Mouse (Mus musculus): Measurements from ENCODE around the gene Ripor1. TPM values are rescaled to one million over a fixed set of nuclear protein-coding genes. Genes with fewer than 3 reads are reported as not detected.
A peak's percentile ranks its signal among the peaks of the same experiment; 100 is the strongest.

Ripor1 gene
- total RNA-seq, 2 experiments from 2014 or later: 81.0 to 81.3 TPM

DNA sequence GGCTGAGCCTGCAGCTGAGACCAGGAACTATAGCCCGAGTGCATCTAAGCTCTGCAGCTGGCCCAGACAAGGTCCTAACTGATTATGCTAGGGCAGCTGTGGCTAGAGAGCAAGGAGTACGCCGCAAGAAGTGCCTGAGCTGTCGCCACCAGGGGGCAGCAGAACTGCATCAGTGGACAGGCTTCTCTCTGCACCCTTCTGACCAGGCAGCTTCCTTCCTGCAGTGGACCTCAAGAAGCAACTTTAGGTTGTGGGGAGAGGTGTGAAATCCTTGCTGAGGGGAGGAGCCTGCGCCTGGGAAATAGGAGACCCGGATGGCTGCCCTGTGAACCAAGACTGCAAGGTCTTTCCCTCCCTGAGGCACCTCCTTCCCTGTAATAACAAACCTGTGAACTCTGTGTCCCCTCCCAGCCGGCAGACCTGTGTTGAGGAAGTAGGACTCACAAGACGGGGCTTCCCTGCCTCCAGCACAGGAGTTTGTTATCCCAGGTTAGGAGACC lies 17.4 kb downstream of the Ripor1 start:
- DNase-seq (ENCODE audit: low spot score in 2 of 2): peak; percentile 96 to 97
- intact Hi-C loops (cut with DNase I): loop anchor here (2.0 to 5.0 kb wide), 2 partner anchors 14 to 75 kb away; partner anchors contain the start of genes Agrp and Ctcf

- intact Hi-C loops (cut with DNase I): loop anchor here (2.0 to 5.0 kb wide), 2 partner anchors 14 to 74 kb away; partner anchors contain the start of genes Agrp and Ctcf
- no peak for DNase-seq (ENCODE audit: low spot score in 2 of 2)
Observed at GRCm38 (mm10) chr8:105623118-105623517, 18.1 kb downstream of the Ripor1 start.

GRCm38 (mm10) chr8:105623679-105624245 lies 18.7 kb downstream of the Ripor1 start:
- intact Hi-C loops (cut with DNase I): loop anchor here (2.0 to 5.0 kb wide), 2 partner anchors 13 to 74 kb away; partner anchors contain the start of genes Agrp and Ctcf
- no peak for DNase-seq (ENCODE audit: low spot score in 2 of 2)

DNA sequence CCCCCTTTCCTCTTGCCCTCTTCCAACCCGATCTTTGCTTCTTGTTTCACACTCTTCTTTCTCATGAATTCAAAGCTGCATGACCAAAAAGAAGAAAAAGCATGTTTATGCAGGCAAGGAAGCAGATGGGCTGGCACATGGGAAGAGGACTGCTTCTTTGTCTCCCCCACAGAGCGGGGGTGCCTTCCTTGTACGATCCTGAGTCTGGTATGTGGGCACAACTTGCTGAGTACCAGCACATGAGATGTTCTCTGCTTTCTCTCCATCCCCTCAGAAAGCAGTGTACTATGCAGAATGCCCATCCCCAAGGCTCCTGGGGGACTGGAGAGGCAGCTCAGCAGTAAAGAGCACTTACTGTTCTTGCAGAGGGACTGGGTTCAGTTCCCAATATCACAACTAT lies 19.3 kb downstream of the Ripor1 start:
- intact Hi-C loops (cut with DNase I): loop anchor here (5.0 kb wide), 1 partner anchor 73 kb away; no protein-coding TSS in a partner anchor
- peak; percentile 77 to 89 for DNase-seq (ENCODE audit: low spot score in 2 of 2)

GRCm38 (mm10) chr8:105624831-105625230 lies 19.8 kb downstream of the Ripor1 start:
- DNase-seq (ENCODE audit: low spot score in 2 of 2): no peak
- intact Hi-C loops (cut with DNase I): loop anchor here (5.0 kb wide), 1 partner anchor 72 kb away; no protein-coding TSS in a partner anchor

DNA sequence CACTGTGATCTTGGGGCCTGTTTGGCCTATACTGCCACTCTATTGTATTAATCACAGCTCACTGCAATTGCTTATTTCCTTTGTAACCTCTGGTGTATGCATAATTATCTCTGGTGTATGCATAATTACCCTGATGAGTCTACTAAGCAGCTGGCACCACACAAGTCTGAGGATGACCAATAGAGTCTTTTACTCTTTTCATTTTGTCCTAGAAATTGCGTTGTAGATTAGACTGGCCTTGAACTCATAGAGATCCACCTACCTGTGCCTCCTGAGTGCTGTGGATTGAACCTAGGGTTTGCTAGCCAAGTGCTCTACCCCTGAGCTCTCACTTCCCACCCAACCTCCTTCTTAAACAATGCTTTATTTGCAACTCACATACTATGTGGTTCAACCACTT lies 21.0 kb downstream of the Ripor1 start:
- DNase-seq (ENCODE audit: low spot score in 2 of 2): no peak
- intact Hi-C loops (cut with DNase I): no loop called here

DNA sequence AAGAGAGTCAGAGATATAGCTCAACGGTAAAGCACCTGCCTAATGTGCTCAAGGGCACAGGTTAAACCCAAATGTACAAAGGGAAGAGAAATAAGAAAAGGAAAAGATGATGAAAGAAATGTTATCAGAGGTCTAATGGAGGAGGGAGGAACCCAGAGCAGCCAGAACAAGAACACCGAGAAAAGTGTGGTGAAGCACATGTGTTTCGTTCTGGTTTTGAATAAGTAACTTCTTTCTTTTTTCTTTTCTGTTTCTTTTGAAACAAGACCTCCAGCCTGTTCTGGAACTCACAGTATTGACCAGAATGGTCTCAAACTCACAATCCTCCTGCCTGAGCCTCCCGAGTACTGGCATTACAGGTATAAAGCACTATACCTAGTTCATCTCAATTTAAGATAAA lies 24.3 kb downstream of the Ripor1 start:
- intact Hi-C loops (cut with DNase I): no loop called here
- DNase-seq (ENCODE audit: low spot score in 2 of 2): no peak

- no peak for DNase-seq (ENCODE audit: low spot score in 2 of 2)
- intact Hi-C loops (cut with DNase I): loop anchor here (5.0 kb wide), 1 partner anchor 57 kb away; no protein-coding TSS in a partner anchor
Observed at GRCm38 (mm10) chr8:105634771-105635458, 29.9 kb downstream of the Ripor1 start.

- intact Hi-C loops (cut with DNase I): loop anchor here (5.0 kb wide), 1 partner anchor 57 kb away; no protein-coding TSS in a partner anchor
- DNase-seq (ENCODE audit: low spot score in 2 of 2): no peak
Observed at GRCm38 (mm10) chr8:105635481-105635880, 30.4 kb downstream of the Ripor1 start.

- intact Hi-C loops (cut with DNase I): loop anchor here (2.0 to 5.0 kb wide), 2 partner anchors 13 to 56 kb away; no protein-coding TSS in a partner anchor
Observed at GRCm38 (mm10) chr8:105636018-105636962, 31.2 kb downstream of the Ripor1 start, which contains the start of gene Ctcf. Ctcf (plus strand) TSS chr8:105636568.

DNA sequence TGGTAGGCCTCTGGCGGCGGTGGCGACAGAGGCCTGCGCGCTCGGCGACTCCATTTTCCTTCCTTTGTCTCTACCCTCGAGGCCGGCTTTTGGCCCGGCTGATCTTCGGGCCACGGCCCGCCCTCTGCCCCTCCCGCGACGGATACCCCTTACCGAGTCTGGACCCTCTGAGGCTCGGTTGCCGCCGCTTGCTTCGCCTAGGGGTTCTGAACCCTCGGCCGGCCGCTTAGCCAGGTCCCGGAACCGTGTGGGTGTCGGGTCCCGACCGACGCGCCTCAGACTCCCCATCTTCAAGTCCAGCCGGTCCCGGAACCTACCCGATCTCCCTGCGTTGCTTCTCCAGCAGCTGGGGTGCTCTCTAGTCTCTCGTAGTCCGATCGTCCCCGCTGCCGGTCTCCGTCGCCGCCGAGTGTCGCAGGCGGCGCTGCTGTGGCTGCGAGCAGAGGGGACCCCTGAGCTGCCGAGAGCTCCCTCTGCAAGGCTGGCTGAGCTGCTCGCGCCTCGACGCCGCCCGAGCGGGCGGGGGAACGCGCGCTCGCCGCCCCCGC lies 32.0 kb downstream of the Ripor1 start, which contains the start of gene Agrp:
Agrp (minus strand) TSS at position 431 of the 548 bp plus-strand sequence.
- intact Hi-C loops (cut with DNase I): loop anchor here (2.0 to 5.0 kb wide), 2 partner anchors 14 to 55 kb away; no protein-coding TSS in a partner anchor
- peak in 1 of 2 experiments; percentile 59 for DNase-seq (ENCODE audit: low spot score in 2 of 2)

More at GRCm38 (mm10) chr8:105636018-105636962, 31.2 kb downstream of the Ripor1 start, which contains the start of gene Ctcf:
- DNase-seq (ENCODE audit: low spot score in 2 of 2): peak; percentile 93

DNA sequence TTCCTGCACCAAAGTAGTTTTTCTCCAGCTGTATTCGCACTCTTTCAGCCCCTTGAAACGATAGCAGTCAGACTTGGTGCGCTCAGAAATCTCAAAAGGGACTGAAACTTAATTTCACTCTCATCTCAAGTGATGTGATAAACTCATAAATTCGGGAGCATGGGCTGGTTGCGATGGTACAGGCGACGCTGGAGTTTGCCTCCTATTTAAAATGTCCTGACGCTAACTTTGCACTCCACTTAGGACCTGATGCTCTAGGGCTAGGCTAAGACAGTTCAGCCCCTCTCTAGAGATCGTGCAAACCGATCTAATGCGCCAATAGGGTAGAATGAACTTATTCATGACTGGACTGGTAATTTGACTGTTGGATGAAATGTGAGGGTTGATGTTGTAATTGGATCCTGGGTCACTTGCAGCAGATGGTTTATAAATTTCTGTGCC lies 32.6 kb downstream of the Ripor1 start:
- intact Hi-C loops (cut with DNase I): loop anchor here (2.0 to 5.0 kb wide), 2 partner anchors 15 to 55 kb away; no protein-coding TSS in a partner anchor
- DNase-seq (ENCODE audit: low spot score in 2 of 2): no peak

- no peak for DNase-seq (ENCODE audit: low spot score in 2 of 2)
- intact Hi-C loops (cut with DNase I): loop anchor here (5.0 kb wide), 1 partner anchor 54 kb away; no protein-coding TSS in a partner anchor
Observed at GRCm38 (mm10) chr8:105638510-105638909, 33.5 kb downstream of the Ripor1 start.

- intact Hi-C loops (cut with DNase I): loop anchor here (5.0 kb wide), 1 partner anchor 52 kb away; no protein-coding TSS in a partner anchor
Observed at GRCm38 (mm10) chr8:105639835-105640234, 34.8 kb downstream of the Ripor1 start.

GRCm38 (mm10) chr8:105640511-105640910 lies 35.5 kb downstream of the Ripor1 start:
- DNase-seq (ENCODE audit: low spot score in 2 of 2): no peak
- intact Hi-C loops (cut with DNase I): no loop called here

More at GRCm38 (mm10) chr8:105639835-105640234, 34.8 kb downstream of the Ripor1 start:
- no peak for DNase-seq (ENCODE audit: low spot score in 2 of 2)

DNA sequence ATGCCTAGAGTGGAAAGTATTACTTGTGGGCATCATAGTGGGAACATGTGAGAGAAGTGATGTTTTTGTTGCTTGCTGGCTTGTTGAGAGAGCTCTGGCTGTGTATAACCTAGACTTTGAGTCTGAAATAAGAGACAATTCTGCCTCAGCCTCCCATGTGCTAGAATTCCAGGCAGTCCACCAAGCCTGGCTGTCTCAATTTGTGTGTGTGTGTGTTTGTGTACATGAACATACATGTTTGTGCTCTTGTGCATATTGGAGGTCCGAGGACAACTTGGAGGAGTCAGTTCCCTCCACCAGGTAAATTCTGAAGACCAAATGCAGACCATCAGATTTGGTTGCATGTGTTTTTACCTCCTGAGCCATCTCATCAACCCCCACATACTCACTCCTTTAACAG lies 40.1 kb downstream of the Ripor1 start:
- intact Hi-C loops (cut with DNase I): no loop called here
- DNase-seq (ENCODE audit: low spot score in 2 of 2): no peak

DNA sequence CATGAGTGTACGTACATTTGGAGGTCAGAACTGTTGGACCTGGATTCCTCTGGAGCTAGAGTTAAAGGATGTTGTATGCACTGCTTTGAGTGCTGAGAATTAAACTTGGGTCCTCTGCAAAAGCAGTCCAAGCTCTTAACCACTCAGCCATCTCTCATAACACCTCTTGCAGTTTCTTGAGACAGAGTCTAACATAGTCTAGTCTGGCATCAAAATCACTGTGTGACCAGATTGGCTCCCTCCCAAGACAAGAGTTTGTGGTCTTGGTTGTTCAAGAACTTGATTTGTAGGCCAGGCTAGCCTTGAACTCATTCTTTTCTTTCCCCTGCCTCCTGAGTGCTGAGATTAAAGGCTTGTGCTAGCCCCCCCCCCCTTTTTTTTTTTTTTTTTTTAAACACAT lies 43.9 kb downstream of the Ripor1 start:
- intact Hi-C loops (cut with DNase I): no loop called here
- DNase-seq (ENCODE audit: low spot score in 2 of 2): no peak

DNA sequence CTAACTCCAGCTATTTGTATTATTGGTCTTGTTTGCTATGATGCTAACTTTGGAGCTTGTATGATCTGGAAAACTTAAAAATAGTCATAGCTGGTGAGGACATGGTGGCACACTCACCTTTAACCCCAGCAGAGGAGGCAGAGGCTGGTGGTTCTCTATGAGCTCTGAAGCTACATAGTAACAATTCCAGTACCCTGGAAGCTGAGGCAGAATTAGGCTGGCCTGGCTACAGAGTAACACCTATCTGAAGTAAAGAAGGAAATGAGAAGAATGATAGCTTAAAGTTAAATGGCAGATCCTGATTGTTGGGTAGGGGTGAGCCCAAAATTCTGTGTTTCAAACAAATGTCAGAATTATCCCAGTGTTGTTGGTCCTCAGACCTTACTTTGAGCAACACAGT lies 52.6 kb downstream of the Ripor1 start:
- intact Hi-C loops (cut with DNase I): no loop called here
- no peak for DNase-seq (ENCODE audit: low spot score in 2 of 2)

Measured in left cerebral cortex, postnatal 14 days (tissue).